Mouse (Mus musculus) stomach, postnatal 0 days (tissue): ENCODE data around the gene Recql5.

Source experiments
- CTCF ChIP-seq: IDR thresholded peaks from 2 replicates; pipeline ENCODE4 v1.5.1; 2016; ENCODE audit warnings: antibody characterized with exemption, low read depth, mild to moderate bottlenecking, moderate library complexity
- EP300 ChIP-seq: optimal IDR thresholded peaks from 2 replicates; pipeline ENCODE3; 2016; ENCODE audit warnings: antibody characterized with exemption

- TF ChIP-seq EP300 (no peak), CTCF (no peak)
Measured at GRCm38 (mm10) chr11:115872437-115872836, 60.8 kb downstream of the Recql5 start.
